Mouse (Mus musculus) erythroblast, embryonic 14.5 days (primary cell): ENCODE results near the gene Ppia.

ENCODE experiments used
- GATA1 ChIP-seq: IDR thresholded peaks from 2 replicates; pipeline ENCODE4 v1.6.1; 2012; ENCODE audit warnings: low read length, inconsistent platforms, mixed read lengths
- TAL1 ChIP-seq: IDR thresholded peaks from 3 replicates; pipeline ENCODE4 v1.6.1; 2012; ENCODE audit warnings: low read length, inconsistent platforms, mixed read lengths

DNA sequence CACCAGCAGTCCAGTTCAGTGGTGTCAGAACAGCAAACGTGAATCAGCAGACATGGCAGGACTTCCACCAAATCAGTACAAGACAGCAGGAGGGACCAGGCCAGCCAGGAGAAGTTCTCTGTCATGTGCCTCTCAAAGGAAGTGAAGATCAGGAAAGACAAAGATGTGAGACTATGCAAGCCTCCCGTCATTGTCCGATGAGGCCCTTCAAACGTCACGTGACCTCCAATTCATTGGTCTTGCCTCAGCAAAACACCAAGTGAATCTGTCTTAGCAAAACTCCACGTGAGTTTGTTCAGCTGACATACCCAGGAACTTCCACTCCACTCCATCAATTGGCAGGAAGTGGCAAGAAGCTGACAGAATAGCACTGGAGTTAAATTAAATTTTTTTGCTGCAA, 40.8 kb downstream of the Ppia start:
- no peak for TF ChIP-seq GATA1
- TF ChIP-seq TAL1: no peak
